ENCODE assay signal across 3 mouse cellular contexts in genomic region chr1:58691718-58692117, GRCm38 (mm10). TPM values are rescaled to one million over a fixed set of nuclear protein-coding genes. Genes with fewer than 3 reads are reported as not detected.
"Had no signal": no experiment of that assay in that cellular context is flagged by ENCODE, and none has a peak within 500 bp of the region (broad histone marks: within the 10 kb centered on the region; RNA-seq: fewer than 3 reads in every experiment).

No protein-coding gene starts in this region.

RNA-seq across cellular contexts. Expression of gene Als2cr12, which starts 4.1 kb away (rescaled TPM):
- polyA plus RNA-seq: neural tube, embryonic 13.5 days; neural tube, embryonic 15.5 days; stomach, embryonic 14.5 days had no signal
